Mouse (Mus musculus): ENCODE results near the gene Ovol1.

Ovol1 gene

DNA sequence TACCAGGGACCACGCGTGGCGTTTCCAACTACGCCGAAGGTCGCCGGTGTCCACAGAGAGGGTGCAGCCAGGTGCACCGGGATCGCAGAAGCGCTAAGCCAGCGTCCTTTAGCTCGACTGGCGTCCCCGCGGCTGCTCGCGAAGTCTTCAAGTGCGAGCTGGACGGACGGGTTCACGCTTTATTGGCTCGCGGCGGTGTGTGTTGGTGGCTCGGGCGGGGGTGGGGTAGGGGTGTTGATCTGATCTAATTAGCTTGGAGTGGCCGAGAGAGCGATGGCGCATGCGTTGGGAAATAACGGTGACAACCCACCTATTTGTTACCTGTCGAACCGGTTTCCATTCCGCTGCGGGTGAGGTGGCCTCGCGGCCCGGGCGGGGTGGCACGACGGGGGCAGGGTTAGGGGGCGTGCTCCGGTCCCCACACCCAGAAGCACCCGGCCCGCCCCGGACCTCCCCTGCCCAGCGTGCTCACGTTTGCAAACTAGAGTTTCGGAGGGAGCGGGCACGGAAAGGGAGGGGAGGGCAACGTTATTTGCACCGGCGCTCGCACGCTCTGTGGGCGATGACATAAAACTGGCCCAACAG is at the start of gene Ovol1:
Gene Ovol1 (minus strand): TSS at position 190 of the 585 bp plus-strand sequence.
- DNase-seq (ENCODE audit: low spot score): no peak

DNA sequence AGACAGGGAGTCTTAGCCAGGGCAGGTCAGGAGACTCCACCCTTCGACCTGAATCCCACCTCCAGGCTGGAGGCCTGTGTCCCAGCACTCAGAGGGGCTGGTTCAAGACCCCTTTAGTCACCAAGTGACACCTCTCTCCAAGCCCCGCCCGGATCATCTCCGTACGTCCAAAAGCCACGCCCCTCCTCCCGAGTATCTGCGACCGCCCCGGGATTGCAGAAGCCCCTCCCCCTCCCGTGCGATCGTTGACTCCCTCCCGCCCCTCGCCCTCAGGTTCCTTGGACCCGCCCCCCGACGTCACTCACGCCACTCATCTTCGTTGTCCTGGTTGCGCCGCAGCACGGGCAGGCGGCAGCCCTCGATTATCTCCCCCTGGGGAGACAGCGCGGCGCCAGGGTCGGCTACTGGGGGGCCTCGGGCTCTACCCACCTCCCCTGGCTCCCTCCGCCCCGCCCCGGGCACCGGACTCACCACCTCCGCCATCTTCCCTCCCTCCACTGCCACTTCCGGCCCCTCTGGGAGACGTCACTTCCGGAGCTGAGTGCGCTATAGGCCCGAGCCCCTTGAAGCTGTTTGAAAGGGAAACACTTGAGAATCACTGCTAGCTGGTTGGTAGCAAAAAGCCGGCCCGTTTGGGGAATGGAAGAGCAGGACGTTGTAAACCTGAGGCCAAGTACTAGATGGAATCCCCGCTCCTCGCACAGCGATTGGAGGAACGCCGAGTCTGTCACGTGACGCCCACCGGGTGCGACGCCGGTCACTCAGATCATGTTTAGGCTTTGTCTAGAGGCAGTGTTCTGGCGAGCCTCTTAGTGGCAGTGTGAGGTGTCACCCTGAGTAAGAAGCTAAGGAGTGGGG is 49.3 kb upstream of the Ovol1 start, which contains the start of gene Kat5:
Gene Kat5 (minus strand): TSS at position 691 of the 858 bp plus-strand sequence.
- peak; percentile 81 for DNase-seq (ENCODE audit: low spot score)

DNA sequence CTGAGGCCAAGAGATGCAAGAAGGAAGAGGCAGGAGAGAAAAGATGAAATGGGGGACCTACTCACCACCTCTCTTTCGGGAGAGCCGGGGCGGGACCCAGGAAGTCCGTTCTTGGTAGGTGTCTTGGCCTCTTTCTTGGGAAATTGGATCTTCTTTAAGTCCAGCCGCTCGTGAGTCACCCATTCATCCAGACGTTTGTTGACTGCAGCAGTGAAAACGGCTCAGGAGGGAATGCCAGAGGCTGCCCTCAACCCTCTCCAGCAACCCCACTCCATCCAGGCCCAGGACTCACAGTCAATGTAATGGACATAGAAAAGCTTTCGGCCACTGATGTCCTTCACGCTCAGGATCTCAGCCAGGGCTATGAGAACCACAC is 48.7 kb upstream of the Ovol1 start:
- DNase-seq (ENCODE audit: low spot score): no peak

DNA sequence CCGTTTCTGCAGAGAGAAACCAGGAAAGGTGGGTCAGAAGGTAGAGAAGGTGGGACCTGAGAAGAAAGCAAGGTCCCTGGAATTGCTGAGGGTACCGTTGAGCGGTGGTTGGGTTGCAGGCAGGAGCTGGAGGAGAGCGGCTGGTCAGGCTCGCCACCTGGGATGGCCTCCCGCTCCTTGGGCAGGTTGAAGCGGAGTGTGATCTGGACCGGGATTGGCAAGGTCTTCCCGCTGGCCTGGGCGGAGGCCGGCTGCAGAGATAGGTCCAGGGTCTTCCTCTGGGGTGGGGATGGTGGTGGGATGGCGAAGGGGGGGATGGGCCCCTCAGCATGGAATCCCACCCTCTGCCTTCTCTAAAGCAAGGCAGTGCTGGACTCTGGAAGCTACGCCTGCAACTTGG is 48.3 kb upstream of the Ovol1 start:
- DNase-seq (ENCODE audit: low spot score): no peak

DNA sequence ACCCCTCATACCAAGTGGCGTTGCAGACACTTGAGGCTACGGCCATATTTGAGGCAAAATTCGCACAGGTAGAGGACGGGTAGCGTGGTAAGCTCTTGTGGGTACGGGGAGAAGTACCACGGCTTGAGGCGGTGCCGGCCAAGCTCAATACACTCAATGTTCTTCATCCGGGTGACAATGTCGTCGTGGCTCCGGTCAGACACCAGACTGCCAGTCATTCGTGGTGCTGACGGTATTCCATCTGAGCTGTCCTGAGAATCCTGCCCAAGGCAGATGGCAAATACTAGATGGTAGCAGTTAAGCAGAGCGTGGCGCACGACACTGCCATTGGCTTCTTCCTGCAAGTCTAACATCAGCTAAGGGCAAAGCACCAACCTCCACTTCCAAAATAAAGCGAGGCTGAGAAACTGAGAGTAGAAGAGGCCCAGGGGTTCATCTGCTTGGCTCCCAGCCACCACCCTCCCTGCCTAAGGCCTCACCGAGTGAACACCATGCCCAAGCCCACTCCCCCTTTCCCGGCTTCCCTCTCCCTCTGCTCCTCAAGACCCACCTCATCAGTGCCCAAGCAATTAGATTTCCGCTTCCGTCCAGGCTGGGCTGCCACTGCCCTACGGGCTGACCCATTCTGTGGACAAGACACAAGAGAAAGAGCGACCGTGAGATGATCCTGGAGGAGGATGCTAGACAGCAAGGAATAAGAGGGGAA is 47.4 kb upstream of the Ovol1 start:
- no peak for DNase-seq (ENCODE audit: low spot score)

DNA sequence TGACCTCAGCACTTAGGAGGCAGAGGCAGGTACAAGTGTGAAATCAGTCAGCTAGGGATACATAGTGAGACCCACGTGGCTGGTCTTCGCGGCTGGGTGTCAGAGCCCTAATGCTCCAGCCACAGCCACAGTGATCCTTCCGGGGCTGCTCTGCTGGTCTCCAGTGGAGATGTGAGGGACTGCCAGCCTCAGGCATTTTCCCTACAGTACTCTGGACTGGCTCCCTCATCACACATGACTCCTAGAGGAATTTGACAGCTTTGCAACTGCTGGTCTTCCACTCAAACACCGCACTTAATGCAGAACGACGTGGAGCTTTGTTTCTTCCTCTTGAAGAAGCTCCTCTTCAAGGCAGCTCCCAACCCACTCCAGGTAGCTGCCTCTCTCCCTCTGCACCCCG is 45.8 kb upstream of the Ovol1 start:
- no peak for DNase-seq (ENCODE audit: low spot score)

DNA sequence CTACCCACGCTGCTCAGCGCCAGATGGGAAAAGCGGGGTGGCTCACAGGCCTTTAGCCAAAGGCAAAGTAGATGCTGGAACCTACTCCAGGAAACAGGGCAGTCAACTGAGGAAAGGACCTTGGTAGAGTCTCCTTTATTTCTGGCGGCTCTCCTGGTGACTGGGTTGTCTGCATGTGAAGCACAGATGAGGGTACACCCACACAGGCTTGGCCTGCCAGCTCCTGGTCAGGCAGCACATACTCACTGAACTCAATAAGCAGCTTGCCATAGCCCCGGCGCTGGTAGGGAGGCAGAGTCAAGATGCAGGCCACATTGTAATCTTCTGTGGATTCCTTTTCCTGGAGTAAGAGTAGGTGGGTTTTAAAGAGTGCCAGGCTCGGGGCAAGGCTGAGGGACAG is 44.7 kb upstream of the Ovol1 start:
- DNase-seq (ENCODE audit: low spot score): no peak

DNA sequence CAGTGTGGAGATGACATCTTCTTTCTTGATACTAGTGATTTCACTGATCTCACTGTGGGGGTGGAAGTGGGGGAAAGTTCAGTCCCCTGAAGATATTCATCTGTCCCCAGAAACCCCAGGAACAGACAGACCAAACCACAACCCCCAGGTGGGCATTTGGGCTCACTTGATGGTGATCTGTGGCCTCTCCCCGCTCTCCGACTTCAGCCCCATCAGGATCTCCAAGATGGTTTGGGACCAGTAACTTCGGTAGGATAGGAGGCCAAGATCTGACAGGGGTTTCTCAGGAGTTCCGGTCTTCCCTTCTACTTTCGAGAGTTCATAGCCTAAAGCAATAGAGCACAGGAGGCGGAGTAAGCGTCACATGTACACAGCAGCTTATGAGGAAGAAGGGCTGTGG is 43.2 kb upstream of the Ovol1 start:
- no peak for DNase-seq (ENCODE audit: low spot score)

DNA sequence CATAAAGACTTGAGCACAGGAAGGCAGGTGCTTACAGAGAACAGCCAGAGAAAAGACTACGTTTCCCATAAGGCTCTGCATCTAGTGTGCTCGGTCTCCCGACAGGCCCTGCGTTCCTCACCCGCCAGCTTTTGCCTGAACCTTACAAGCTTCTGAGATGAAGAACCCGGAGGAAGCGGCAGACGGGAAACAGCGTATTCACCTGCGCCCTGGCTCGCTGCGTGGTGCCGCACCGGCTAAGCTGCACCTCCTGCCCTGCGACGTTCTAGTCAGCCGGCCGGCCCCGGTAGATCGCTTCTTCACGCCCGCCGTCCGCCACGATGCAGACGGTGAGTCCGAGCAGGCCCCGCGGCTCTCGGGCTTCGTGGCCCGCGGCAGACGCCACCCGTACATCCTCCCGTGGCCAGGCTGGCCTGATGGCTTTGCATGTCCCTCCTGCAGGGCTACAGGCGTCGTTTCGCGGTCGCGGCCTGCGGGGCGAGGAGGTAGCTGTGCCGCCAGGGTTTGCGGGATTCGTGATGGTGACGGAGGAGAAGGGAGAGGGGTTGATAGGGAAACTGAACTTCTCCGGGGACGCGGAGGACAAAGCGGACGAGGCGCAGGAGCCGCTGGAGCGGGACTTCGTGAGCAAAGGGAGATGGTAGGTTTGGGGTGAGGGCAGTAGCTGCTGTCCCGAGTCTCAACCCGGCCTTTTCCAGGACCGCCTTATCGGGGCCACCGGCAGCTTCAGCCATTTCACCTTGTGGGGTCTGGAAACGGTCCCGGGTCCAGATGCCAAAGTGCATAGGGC is 41.5 kb upstream of the Ovol1 start, which contains the start of gene Rnaseh2c:
Gene Rnaseh2c (plus strand): TSS at position 122 of the 790 bp plus-strand sequence.
- DNase-seq (ENCODE audit: low spot score): peak; percentile 55

DNA sequence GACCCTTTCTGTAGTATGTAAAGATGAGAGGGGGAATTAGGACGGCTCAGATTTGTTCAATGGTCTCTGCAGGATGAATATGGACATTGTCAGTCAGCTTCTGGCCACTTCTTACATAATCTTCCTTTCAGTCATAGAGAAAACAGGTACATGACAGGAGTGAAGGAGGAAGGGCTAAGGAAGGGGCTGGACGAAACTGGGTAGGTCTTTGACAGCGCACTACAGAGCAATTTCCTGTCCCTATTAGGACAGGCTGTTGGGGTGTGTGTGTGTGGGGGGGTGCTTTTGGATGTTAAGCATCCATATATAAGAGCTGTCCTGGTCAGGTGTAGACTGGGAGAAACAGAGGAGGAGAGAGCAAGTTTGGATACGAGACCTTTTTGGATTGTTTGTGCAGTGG is 38.8 kb upstream of the Ovol1 start:
- no peak for DNase-seq (ENCODE audit: low spot score)

DNA sequence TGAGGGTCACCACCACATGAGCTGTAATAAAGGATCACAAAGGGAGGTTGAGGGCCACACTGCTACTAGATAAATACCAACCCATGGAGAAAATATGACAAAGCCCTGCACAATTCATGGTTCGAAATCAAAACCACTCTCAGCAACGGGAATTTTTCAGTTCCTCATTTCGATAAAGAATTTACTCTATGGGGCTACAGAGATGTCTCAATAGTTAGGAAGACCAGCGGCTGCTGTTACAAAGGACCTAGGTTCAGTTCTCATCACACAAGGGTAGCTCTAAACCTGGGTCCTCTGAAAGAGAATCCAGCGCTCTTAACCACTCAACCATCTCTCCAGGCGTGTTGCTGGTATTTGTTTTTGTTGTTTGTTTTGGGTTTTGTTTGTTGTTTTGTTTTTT is 31.4 kb upstream of the Ovol1 start:
- no peak for DNase-seq (ENCODE audit: low spot score)

DNA sequence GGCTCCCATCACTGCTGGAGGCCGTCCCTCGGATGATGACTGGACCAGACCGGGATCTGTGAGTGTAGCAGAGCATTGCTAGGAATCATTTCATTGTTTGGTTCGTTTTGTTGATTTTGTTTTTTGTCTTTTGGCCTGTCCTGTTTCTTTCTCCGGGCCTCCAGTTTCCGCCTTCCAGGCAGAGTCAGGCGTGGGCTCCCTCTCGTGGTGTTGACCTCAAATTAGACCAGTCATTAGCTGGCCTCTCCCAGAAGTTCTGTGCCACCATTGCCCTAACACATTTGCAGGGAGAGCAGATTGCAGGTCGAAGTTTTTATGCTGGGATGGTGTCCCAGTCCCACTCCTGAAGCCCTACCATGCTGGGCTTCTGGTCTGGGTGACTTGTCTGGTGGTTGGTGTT is 28.7 kb upstream of the Ovol1 start:
- DNase-seq (ENCODE audit: low spot score): no peak

DNA sequence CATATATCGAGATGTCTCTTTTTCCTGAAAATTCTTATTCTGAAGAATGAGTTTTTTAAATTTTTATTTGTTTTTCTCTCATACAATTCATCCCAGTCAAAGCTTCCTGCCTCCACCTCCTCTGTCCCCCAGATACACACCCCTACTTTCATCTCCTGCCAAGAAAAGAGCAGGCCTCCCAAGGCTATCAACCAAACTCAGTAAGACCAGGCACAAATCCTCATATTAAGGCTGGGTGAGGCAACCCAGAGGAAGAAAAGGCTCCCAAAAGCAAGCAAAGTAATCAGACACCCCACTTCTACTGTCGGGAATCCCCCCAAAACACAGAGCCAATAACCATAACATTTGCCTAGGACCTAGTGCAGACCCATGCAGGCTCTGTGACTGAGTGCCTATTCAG is 21.5 kb upstream of the Ovol1 start:
- no peak for DNase-seq (ENCODE audit: low spot score)

DNA sequence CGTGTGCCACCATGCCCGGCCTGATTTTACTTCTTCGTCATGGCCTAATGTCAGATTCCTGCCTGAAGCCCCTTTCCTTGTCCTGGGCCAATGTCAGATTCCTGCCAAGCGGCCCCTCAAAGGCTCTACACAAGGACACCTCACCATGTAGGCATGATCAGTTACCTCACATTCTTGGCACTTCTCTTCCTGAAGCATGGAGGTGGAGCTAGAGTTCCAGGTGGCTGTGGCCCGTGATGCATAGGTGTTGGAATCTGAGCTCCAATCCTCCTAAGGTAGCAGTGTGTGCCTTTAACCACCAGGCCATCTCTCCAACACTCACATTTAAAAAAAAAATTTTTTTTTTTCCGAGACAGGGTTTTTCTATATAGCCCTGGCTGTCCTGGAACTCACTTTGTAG is 20.3 kb upstream of the Ovol1 start:
- DNase-seq (ENCODE audit: low spot score): no peak

DNA sequence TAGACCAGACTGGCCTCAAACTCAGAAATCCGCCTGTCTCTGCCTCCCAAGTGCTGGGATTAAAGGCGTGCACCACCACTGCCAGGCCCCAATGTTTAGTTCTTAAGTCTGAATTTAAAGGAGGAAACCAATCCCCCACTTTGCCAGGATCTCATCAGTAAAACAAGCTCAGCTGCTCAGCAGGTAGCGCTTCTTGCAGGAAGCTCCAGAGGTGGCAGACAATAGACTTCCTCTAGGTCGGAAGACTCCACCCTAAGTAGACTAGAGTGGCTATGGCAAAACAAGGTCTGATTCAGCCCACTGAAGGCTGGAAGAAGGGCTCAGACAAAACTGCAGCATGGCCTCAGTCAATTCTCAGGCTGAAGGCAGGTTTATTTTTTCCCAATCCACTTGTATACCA is 19.5 kb upstream of the Ovol1 start:
- no peak for DNase-seq (ENCODE audit: low spot score)

DNA sequence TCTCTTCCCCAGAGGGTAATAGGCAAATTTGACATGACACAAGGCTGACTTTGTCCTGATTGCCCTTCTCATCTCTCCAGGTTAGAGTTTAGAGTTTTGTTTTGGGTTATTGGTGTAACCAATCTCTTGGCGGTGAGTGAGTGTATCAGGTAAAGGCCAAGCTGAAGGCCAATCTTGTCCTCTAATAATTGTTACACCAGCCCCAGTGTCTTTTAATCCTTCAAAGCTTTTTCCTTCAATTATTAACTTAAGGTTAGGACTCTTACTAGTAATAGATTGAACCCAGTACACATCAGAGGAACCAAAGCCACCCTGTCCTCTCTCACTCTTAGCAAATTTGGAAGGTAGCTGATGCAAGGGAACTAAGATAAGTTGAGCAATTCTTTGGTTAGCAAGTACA is 14.9 kb upstream of the Ovol1 start:
- DNase-seq (ENCODE audit: low spot score): no peak

DNA sequence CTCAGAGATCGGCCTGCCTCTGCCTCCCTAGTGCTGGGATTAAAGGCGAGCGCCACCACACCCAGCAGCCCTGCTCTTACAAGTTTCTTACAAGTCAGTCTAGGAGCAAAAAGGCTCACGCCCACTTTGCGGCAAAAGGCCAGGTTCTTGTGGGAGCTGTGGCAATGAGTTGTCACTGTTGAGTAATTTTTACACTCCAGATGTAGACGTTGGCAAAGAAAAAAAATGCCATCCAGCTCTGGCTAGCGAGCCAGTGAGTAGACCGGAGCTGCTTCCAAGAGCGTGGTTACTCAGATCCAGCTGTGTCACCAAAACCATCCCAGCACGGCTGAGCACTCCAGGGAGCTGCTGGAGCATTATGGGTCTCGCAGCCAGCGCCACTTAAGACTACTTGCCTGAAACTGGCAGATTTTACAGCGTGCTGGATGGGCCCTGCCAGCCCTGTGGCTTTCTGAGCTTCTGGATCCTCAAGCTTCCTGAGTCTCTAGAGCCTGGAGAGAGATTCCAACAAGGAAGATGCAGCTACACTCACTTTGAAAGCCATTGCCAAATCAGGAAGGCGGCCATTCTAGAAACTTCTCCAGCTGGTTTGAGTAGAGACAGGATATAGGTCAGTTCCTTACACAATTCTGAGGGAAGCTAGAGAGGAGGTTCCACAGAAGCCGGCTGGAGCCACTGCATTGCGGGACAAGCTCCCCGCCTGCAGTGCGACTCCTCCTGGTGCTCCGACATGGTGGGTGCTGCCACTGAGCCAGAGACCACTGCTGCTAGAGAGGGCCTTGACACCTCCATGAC is 12.1 kb upstream of the Ovol1 start:
- peak; percentile 40 for DNase-seq (ENCODE audit: low spot score)

DNA sequence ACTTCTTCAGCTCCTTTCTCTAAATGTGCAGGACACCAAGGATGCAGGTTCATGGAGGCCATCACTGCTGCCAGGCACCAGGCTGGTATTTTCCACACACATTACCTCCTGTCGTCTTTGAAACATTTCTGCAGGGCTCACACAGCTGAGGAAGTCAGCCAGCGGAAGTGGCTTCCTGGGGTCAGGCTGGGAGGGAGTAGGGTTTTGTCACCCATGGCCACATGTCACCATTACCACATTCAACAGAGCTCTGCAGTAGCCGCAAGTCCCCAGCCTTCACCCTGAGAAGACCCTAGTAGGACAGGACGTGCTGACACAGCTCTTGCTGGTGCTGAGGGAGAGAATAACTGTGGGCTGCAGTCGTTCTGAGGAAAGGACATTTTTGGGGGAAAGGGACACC is 11.4 kb upstream of the Ovol1 start:
- no peak for DNase-seq (ENCODE audit: low spot score)

DNA sequence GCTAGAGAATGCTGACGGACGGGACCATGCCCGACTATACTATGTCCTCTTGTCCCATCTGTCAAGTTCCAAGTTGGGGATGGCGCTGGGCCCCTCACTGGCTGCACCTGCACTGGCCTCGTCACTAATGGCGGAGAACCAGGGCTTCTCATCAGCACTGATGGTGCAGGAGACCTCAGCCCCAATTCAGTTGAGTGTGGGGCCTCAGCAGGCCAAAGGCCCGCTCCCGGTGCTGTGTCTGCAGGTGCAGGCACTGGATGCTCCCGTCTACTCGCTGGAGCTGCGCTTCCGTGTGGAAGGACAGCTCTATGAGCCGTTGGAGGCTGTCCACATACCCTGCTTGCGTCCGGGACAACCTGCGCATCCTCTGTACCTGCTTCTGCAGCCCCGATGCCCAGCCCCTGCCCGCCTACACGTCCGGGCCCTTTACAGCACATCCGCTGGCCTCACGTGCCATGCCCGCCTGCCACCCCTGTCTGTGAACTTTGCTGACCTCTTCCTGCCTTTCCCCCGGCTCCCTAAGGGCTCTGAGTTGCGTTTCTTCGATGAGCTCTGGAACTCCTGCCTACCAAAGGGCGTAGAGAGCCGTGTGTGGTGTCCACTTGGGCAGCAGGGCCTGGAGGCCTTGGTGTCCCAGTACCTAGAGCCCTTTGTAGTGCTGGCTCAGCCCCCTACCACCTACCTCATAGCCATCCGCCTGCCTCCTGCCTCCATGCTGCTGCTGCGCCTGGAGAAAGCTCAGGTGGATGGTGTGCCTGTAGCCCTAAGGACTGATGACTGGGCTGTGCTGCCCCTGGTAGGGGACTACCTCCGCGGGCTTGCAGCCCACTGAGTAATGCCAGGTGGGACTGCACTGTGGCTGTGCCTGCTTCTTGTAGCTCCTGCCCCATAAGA is 10.2 kb upstream of the Ovol1 start:
- DNase-seq (ENCODE audit: low spot score): no peak

DNA sequence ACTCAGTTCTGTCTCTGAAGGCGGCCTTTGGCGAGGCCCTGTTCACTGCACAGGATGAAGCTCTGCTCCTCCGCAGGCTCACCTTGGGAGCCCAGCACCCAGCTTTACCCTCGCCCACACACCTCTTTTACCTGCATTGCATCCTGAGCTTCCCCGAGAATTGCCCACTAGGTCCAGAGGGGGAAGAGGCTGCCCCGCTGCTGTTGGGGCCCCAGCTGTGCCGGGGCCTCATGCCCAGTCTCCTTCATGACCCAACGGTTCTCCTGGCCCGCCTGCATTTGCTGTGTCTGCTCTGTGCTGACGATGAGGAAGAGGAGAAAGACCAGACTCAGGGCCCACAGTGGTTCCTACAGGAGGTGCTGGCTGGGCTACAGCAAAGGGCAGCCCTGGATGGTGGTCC is 9.1 kb upstream of the Ovol1 start:
- DNase-seq (ENCODE audit: low spot score): no peak

Data from ovary, adult 18-20 months (tissue).